Mouse (Mus musculus) heart, adult 11 months (tissue): ENCODE data around the gene Gpx7.

Source experiments
- DNase-seq: peaks from one replicate; pipeline ENCODE4 v3.0.0; 2022

Gene Gpx7

GRCm38 (mm10) chr4:108406861-108407401 is at the start of gene Gpx7:
Gene Gpx7 (minus strand): TSS chr4:108406961.
- peak; percentile 87 for DNase-seq

GRCm38 (mm10) chr4:108456028-108456427 is 49.3 kb upstream of the Gpx7 start:
- DNase-seq: no peak

GRCm38 (mm10) chr4:108448091-108448490 is 41.3 kb upstream of the Gpx7 start:
- no peak for DNase-seq

- no peak for DNase-seq
Measured at GRCm38 (mm10) chr4:108438082-108438840, 31.5 kb upstream of the Gpx7 start.

- peak; percentile 21 for DNase-seq
Measured at GRCm38 (mm10) chr4:108436225-108436624, 29.5 kb upstream of the Gpx7 start.

GRCm38 (mm10) chr4:108435646-108436045 is 28.9 kb upstream of the Gpx7 start:
- peak; percentile 60 for DNase-seq

- peak; percentile 72 for DNase-seq
Measured at GRCm38 (mm10) chr4:108434781-108435180, 28.0 kb upstream of the Gpx7 start.

GRCm38 (mm10) chr4:108434221-108434620 is 27.5 kb upstream of the Gpx7 start:
- peak; percentile 10 for DNase-seq

GRCm38 (mm10) chr4:108433341-108433740 is 26.6 kb upstream of the Gpx7 start:
- no peak for DNase-seq

GRCm38 (mm10) chr4:108431561-108431936 is 24.8 kb upstream of the Gpx7 start:
- no peak for DNase-seq

- DNase-seq: peak; percentile 71
Measured at GRCm38 (mm10) chr4:108430656-108431560, 24.1 kb upstream of the Gpx7 start.

GRCm38 (mm10) chr4:108428341-108428721 is 21.6 kb upstream of the Gpx7 start:
- peak; percentile 86 for DNase-seq

- peak; percentile 42 for DNase-seq
Measured at GRCm38 (mm10) chr4:108427719-108428340, 21.1 kb upstream of the Gpx7 start.

GRCm38 (mm10) chr4:108424587-108424986 is 17.8 kb upstream of the Gpx7 start:
- no peak for DNase-seq

GRCm38 (mm10) chr4:108407621-108408020 is 860 bp upstream of the Gpx7 start:
- DNase-seq: no peak

- peak; percentile 98 for DNase-seq
Measured at GRCm38 (mm10) chr4:108406138-108406860, 462 bp downstream of the Gpx7 start.

- peak; percentile 98 for DNase-seq
Measured at GRCm38 (mm10) chr4:108405766-108406137, 1.0 kb downstream of the Gpx7 start.

- DNase-seq: peak; percentile 59
Measured at GRCm38 (mm10) chr4:108403861-108404635, 2.7 kb downstream of the Gpx7 start.

GRCm38 (mm10) chr4:108400395-108400794 is 6.4 kb downstream of the Gpx7 start:
- peak; percentile 92 for DNase-seq

- DNase-seq: no peak
Measured at GRCm38 (mm10) chr4:108394236-108394635, 12.5 kb downstream of the Gpx7 start.

- no peak for DNase-seq
Measured at GRCm38 (mm10) chr4:108392558-108392957, 14.2 kb downstream of the Gpx7 start.

- no peak for DNase-seq
Measured at GRCm38 (mm10) chr4:108391124-108391523, 15.6 kb downstream of the Gpx7 start.
